Mouse (Mus musculus) spleen, postnatal 36 days (tissue): ENCODE measurements around the gene Card9.
A peak's percentile ranks its signal among the peaks of the same experiment; 100 is the strongest.

Experiments
- DNase-seq, 2 experiments: peaks; one replicate each; pipeline ENCODE4 v3.0.0; 2022; ENCODE audit warnings: low spot score in 2 of 2, mixed read lengths in 1 of 2

Gene Card9

DNA sequence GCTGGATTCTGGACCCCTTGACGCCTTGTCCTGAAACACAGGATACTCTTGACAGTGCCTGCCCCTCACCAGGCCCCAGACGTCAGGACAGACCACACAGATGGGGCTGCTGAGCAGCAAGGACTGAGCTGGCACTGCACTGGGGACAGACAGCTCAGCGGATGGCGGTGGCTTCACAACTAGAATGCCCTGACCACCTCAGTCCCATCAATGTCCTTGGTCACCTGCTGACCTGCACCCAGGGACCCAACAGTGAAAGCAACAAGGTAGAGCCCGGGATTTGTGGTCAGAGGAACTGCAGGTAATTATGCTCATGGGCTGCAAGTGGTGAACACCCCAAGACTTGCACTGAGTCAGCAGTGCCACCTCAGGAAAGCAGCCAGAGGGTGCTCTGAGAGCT lies 2.3 kb upstream of the Card9 start:
- DNase-seq = no peak

GRCm38 (mm10) chr2:26359983-26360382 lies 735 bp downstream of the Card9 start:
- DNase-seq = no peak

- no peak for DNase-seq
Observed at GRCm38 (mm10) chr2:26358667-26359320, 1.9 kb downstream of the Card9 start.

DNA sequence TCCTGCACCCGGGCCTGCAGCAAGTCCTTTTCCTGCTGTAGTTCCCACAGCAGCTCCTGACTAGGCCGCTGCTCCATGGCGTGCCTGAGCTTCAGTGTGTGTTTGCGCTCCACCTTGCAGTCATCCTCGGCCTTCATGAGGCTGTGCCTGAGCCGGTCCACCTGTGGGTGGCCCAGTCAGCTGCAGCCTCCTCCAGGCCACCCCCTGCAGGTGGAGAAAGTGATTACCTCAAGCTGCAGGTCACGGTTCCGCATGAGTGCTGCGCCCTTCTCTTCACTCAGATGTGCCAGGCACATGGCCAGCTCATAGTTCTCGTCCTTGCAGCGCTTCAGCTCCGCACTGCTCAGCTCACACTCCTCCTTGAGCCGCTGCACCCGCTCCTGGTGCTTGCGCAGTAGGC lies 3.2 kb downstream of the Card9 start:
- no peak for DNase-seq

DNA sequence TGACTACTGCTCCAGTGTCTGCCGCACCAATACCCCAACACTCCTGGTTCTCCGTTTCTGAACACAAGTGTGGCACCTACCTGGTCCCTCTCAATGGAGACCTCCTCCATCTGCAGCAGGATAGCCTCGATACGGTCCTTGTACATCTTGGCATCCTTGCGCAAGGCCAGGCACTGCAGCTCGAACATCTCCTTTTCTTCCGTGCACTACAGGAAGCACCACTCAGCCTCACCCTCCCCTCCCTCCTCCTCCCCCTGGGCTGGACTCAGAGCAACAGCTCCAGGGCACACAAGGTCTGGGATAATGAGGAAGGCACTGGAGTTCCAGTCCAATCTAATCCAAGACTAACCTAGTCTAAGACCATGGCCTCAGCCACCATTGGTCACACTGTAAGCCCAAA lies 4.0 kb downstream of the Card9 start:
- no peak for DNase-seq

- DNase-seq = no peak
Observed at GRCm38 (mm10) chr2:26356231-26356630, 4.5 kb downstream of the Card9 start.

DNA sequence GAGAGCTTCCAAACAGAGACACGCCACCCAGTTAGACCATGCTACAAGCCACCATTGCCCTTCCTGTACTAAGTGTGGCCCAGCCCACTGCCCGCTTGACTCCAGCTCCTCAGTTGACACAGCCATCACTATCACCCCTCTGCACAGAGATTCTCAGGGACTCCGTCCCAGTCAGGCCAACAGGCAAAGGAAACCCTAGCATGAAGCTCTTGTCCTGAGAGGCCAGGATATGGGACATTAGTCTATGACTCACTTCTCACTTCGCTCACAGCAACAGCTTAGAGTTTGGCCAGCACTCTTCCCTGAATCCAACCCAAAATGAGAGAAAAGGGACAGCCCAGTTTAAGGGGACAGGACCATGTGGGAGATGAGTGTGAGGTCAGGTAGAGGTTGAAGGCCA lies 6.3 kb downstream of the Card9 start:
- DNase-seq = no peak

DNA sequence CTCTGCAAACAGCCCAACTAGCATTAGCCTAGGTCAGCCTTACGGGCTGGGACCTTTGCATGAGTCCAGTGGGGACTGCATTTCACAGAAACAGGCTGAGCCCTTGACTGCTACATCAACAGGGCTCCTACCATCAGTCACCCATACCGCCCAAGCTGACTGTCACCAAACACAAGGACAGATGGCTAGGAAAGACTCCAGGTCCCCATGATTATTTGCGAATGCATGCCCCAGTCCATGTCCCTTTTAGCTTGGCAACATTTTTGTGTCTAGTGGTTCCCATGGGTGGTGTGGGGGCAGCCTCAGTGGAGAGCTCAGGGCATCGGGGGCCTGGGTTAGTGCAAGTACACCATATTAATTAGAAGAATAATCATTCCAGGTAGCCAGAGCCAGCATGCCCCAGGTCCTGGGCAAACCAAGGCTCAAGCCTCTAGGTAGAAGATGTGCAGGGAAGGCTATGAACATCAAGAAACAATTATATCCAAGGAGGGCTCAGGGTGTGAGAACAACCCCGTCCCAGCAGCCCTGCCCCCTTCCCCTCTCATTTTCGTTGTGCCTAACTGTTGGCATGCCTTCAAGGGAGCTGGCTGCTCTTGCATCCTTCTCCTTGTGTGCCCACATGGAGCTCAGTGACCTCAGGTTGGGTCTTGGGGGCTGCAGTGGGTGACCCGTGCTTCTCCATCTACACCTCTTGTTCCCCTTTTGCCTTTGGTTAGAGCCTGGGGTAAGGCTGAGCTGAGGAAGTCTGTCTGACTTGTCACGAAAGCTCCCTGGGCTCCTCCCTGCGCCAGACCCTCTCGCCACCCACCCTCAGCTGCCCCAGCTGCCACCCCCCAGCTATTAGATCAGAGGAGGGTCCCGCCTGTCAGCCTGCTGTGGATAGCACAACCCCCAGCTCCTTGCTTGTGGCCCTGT lies 7.4 kb downstream of the Card9 start:
- no peak for DNase-seq

GRCm38 (mm10) chr2:26352291-26352910 lies 8.3 kb downstream of the Card9 start:
- no peak for DNase-seq

GRCm38 (mm10) chr2:26351358-26352290 lies 9.1 kb downstream of the Card9 start, which contains the start of gene Dnlz:
Gene Dnlz, minus strand, starts transcription at chr2:26352110.
- peak; percentile 91 to 92 for DNase-seq

DNA sequence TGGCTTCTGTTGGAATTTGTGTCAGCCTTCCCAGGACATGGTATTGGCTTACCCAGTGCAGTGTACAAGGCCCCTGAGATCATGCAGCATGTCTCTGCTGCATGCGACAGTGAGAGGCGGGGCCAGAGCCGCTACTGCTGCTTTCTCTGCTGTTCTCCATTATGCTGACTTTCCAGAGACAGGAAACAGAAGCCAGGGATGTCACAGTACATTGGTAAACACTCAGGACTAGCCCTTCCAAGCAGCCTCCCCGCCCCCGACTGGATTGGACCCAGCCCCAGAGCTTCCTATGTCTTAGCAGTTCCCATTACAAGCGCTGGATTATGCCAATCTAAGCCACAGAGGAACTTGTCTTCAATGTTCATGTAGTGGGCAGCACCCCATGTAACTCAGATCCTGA lies 12.5 kb downstream of the Card9 start:
- DNase-seq = no peak

- DNase-seq = no peak
Observed at GRCm38 (mm10) chr2:26342609-26343490, 17.9 kb downstream of the Card9 start.

DNA sequence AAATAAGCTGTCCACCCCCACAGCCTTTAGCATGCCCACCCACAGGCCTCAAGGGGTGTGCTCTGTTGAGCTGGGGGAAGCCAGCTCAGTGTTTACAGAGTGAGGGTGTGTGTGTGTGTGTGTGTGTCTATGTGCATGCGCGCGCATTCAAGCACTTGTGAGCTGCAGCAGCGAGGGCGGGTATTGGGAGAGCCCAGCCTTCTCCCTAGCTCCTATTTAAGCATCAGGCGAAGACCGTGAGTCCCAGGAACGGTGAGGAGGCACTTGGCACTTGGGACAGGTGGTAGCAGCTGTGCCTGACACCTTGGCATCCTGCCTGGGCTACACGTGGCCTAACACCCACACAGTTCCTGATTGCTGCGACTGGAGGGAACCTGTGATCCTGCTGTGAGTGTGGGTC lies 18.7 kb downstream of the Card9 start:
- no peak for DNase-seq

DNA sequence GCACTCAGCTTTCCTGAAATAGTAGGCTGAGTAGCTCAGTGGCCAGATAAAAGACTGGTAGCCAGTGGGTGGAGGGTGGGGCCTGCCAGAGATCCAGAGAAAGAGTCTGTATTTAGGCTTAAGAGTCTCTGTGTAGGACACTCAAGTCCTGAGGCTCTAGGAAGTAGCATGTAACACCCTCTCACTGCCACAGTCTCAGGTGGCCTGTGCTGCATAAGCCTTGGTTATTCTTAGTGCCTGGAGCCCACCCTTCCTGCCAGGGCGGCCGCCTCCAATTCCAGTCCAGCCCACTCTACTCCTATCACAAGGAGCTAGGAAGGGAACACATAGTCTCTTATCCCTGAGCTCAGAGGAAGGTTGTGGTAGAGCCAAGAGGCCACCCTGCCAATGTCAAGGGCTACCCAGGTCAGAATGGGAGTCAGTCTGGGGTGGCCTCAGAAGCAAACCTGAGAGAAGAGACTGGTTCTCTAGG lies 19.2 kb downstream of the Card9 start:
- no peak for DNase-seq

GRCm38 (mm10) chr2:26339204-26339551 lies 21.5 kb downstream of the Card9 start:
- no peak for DNase-seq

- no peak for DNase-seq
Observed at GRCm38 (mm10) chr2:26338302-26339203, 22.2 kb downstream of the Card9 start.

DNA sequence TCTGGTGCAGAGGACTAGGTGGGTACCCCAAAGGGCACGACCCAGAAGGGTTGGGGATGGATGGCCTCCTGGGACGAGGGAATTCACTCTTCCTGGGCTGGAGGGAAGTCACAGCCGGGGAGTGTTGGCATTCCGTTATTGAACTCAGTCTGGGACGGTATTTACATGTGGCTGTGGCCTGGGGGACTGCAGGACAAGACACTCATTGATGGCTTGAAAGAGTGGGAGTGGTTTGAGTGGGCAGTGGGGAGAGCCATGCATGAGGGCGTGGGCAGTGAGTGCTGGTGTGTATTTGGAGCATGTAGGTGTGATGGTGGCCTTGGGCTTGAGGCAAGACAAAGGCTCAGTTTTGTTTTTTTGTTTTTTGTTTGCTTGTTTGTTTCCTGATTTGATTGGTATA lies 30.0 kb downstream of the Card9 start:
- no peak for DNase-seq

GRCm38 (mm10) chr2:26330056-26330468 lies 30.7 kb downstream of the Card9 start:
- DNase-seq = no peak

DNA sequence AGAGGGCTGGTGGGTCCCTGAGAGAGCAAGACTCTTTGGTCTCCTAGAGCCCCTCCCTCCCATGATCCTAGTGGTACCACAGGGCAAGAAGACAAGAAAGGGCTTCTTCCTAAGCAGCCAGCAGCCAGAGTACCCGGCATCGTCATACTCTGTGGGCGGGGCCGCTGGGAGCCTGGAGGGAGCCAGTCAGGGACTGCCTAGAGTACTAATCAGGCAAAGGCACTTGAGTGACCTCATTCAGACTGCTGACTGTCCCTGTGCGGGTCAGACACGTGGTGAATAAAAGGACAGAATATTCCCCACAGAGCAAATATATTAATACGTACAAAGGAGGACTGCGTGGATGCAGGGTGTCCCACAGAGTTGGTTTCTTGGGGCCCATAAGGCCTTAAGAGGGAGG lies 31.3 kb downstream of the Card9 start:
- no peak for DNase-seq
